Mouse (Mus musculus) embryonic facial prominence, embryonic 13.5 days (tissue): ENCODE data around the gene Clpx. TPM values are rescaled to one million over a fixed set of nuclear protein-coding genes. Genes with fewer than 3 reads are reported as not detected.

ENCODE experiments used
- ATAC-seq: fragments of 200-750 bp; cut with Nextera tagmentation; 2 replicates; pipeline ENCODE4 v1.8.0; 2017; ENCODE audit warnings: low read depth; ENCODE audit not compliant: insufficient number of reproducible peaks, insufficient read depth, low FRiP score, low TSS enrichment
- H3K27ac ChIP-seq: fragments of 300-500 bp; sonication (generic); 2 replicates; pipeline ENCODE4 v1.5.1; 2015; ENCODE audit warnings: moderate library complexity, mild to moderate bottlenecking, inconsistent platforms
- H3K27me3 ChIP-seq: fragments of 300-500 bp; sonication (generic); 2 replicates; pipeline ENCODE4 v1.6.1; 2015; ENCODE audit warnings: mild to moderate bottlenecking, inconsistent platforms
- H3K36me3 ChIP-seq: fragments of 300-500 bp; sonication (generic); 2 replicates; pipeline ENCODE4 v1.6.1; 2015; ENCODE audit warnings: mild to moderate bottlenecking, inconsistent platforms
- H3K4me1 ChIP-seq: fragments of 300-500 bp; sonication (generic); 2 replicates; pipeline ENCODE4 v1.6.1; 2015; ENCODE audit warnings: inconsistent platforms
- H3K4me2 ChIP-seq: fragments of 300-500 bp; sonication (generic); 2 replicates; pipeline ENCODE4 v1.6.1; 2015; ENCODE audit warnings: moderate library complexity, mild to moderate bottlenecking, inconsistent platforms
- H3K4me3 ChIP-seq: fragments of 300-500 bp; sonication (generic); 2 replicates; pipeline ENCODE4 v1.5.1; 2015; ENCODE audit warnings: mild to moderate bottlenecking, inconsistent platforms
- H3K9ac ChIP-seq: fragments of 300-500 bp; sonication (generic); 2 replicates; pipeline ENCODE4 v1.6.1; 2015; ENCODE audit warnings: mild to moderate bottlenecking, inconsistent platforms
- H3K9me3 ChIP-seq: fragments of 300-500 bp; sonication (generic); 2 replicates; pipeline ENCODE4 v1.6.1; 2016; ENCODE audit warnings: inconsistent platforms
- whole genome bisulfite sequencing: fragments of 180-500 bp; shearing (Covaris S2); methylation state at CpG from one replicate; pipeline ENCODE4 v1.1.7; 2015; ENCODE audit warnings: mixed read lengths; 5-methylcytosine and 5-hydroxymethylcytosine counted together
- polyA plus RNA-seq: library from polyadenylated mRNA; unstranded; fragments of >200 nt; fragmentation: Nextera tagmentation; extraction: Ambion mirVana; gene quantifications from 2 replicates; pipeline ENCODE4 v1.2.1, GENCODE M21; 2015

The Clpx gene
- polyA plus RNA-seq, 1 experiment from 2014 or later = 56.2 TPM

GRCm38 (mm10) chr9:65293580-65293972 is 484 bp upstream of the Clpx start:
- H3K9ac ChIP-seq = peak overlapping the region; percentile 98
- H3K4me1 ChIP-seq = peaks cover 12% of the 10 kb centered on the region
- H3K27me3 ChIP-seq = no peaks in the 10 kb centered on the region
- H3K27ac ChIP-seq = peak overlapping the region; percentile 96
- H3K4me2 ChIP-seq = peak overlapping the region; percentile 81
- peaks cover 11% of the 10 kb centered on the region for H3K36me3 ChIP-seq
- peak overlapping the region; percentile 98 for H3K4me3 ChIP-seq
- ATAC-seq = no peak
- H3K9me3 ChIP-seq = no peaks in the 10 kb centered on the region
- WGBS = under 1% methylated on average over 9 of the region's 9 CpGs

DNA sequence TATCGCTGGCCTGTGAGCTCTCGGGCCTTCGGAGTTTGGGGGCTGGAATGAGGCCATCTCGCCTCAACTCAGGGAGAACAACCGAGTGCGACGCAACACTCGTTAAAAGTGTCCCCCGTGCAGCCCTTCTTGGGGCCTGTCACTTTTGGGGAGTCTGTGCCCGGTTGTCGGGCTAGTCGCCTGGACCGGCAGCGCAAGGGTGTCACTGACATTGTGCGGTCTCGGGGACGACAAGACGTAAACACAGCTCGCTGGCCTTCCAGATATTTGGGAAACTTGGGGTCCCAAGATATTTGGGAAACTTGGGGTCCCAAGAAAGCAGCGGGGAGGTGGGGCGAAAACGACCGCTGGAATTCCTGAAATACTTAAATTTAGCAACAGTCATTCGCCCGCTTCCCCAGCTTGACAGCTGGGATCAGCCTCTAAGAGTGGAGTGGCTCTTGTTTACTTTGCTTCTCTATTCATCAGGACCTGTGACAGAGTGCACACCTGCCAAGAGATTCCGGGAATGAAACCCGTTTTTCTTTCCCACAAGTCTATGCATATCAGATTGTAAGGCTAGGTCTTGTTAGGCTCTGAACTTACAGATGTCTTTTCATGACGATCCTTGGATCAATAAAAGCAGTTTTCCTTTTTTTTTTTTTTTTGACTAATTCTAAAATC is 787 bp downstream of the Clpx start:
- WGBS = 3% methylated on average over 28 of the region's 28 CpGs

DNA sequence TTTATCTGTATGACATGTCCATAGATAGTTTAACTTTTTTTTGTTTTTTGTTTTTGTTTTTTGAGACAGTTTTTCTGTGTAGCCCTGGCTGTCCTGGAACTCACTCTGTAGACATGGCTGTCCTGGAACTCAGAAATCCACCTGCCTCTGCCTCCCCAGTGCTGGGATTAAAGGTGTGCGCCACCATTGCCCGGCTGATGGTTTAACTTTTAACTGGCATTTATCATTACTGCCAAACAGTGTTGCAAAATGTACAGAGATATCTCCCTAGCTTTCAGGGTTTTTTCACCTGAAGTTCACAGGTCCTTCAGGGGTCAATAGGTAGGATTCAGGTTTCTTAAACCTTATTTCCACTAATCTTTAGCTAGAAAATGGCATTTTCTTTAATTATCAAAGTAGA is 3.0 kb downstream of the Clpx start:
- no peak for ATAC-seq

More for the DNA sequence above, 787 bp downstream of the Clpx start:
- no peaks in the 10 kb centered on the region for H3K27me3 ChIP-seq
- H3K27ac ChIP-seq = peak overlapping the region; percentile 96
- H3K4me3 ChIP-seq = peak overlapping the region; percentile 98
- peak overlapping the region; percentile 98 for H3K9ac ChIP-seq
- H3K4me2 ChIP-seq = peak overlapping the region; percentile 81
- no peaks in the 10 kb centered on the region for H3K9me3 ChIP-seq
- peaks cover 14% of the 10 kb centered on the region for H3K36me3 ChIP-seq
- peaks cover 12% of the 10 kb centered on the region for H3K4me1 ChIP-seq
- ATAC-seq = no peak

GRCm38 (mm10) chr9:65298761-65299160 is 4.7 kb downstream of the Clpx start:
- H3K4me2 ChIP-seq = no peak overlapping the region
- H3K4me3 ChIP-seq = no peak overlapping the region
- ATAC-seq = no peak
- H3K9ac ChIP-seq = no peak overlapping the region
- peaks cover 49% of the 10 kb centered on the region for H3K36me3 ChIP-seq
- no peaks in the 10 kb centered on the region for H3K27me3 ChIP-seq
- peaks cover 7% of the 10 kb centered on the region for H3K4me1 ChIP-seq
- 81% methylated on average over 3 of the region's 3 CpGs for WGBS
- no peaks in the 10 kb centered on the region for H3K9me3 ChIP-seq
- no peak overlapping the region for H3K27ac ChIP-seq

More for the DNA sequence above, 3.0 kb downstream of the Clpx start:
- Histone ChIP-seq H3K27me3 (no peaks in the 10 kb centered on the region), H3K36me3 (peaks cover 32% of the 10 kb centered on the region), H3K9ac (no peak overlapping the region), H3K4me3 (no peak overlapping the region), H3K27ac (no peak overlapping the region), H3K4me2 (no peak overlapping the region), H3K4me1 (peaks cover 12% of the 10 kb centered on the region), H3K9me3 (no peaks in the 10 kb centered on the region)
- WGBS = 98% methylated on average over 2 of the region's 2 CpGs

DNA sequence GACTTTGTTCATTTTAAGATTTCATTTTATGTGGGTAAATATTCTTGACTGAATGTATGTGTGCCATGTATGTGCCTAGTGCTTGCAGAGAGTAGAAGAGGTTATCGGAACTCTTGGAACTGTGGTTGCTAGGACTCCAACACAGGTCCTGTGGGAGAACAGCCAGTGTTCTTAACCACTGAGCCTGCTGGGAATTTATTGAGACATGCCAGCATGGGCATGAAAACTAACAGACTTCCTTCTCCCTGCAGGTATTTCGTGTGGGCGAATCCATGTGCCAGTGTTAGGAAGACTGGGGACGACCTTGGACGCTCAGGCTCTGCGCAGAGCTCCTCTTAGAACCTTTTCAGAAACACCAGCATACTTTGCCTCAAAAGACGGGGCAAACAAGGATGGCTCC is 5.6 kb downstream of the Clpx start:
- Histone ChIP-seq H3K4me2 (no peak overlapping the region), H3K9ac (no peak overlapping the region), H3K4me1 (peaks cover 7% of the 10 kb centered on the region), H3K27ac (no peak overlapping the region), H3K9me3 (no peaks in the 10 kb centered on the region), H3K36me3 (peaks cover 56% of the 10 kb centered on the region), H3K27me3 (no peaks in the 10 kb centered on the region), H3K4me3 (no peak overlapping the region)
- no peak for ATAC-seq
- 96% methylated on average over 7 of the region's 7 CpGs for WGBS

DNA sequence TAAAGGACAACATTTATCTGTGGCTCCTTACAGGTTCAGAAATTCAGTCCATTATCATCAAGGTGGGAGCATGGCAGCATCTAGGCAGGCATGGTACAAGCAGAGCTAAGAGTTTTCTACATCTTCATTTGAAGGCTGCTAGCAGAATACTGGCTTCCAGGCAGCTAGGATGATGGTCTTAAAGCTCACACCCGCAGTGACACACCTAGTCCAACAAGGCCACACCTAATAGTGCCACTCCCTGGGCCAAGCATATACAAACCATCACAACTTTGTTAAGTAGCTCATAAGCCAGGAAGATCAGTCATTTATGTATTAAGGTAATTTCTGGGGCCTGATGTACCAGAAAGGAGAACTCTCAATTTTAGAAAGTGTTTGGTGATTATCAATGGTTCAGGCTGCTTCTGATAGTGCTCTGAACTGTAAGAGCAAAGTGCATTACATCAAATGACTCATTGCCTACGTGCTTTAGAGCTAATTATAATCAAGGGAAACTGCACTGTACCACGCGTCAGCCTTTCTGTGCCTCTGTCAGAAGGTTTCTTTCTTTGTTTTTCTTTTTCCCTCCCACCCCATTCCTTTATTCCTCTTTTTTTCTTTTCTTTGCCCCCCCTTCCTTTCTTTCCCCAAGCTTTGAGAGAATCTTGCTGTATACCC is 8.4 kb downstream of the Clpx start:
- H3K36me3 ChIP-seq = peaks cover 70% of the 10 kb centered on the region
- no peaks in the 10 kb centered on the region for H3K27me3 ChIP-seq
- H3K9me3 ChIP-seq = no peaks in the 10 kb centered on the region
- H3K27ac ChIP-seq = no peak overlapping the region
- no peaks in the 10 kb centered on the region for H3K4me1 ChIP-seq
- 93% methylated on average over 4 of the region's 4 CpGs for WGBS
- H3K4me2 ChIP-seq = no peak overlapping the region
- no peak overlapping the region for H3K4me3 ChIP-seq
- no peak overlapping the region for H3K9ac ChIP-seq
- no peak for ATAC-seq

GRCm38 (mm10) chr9:65303586-65303985 is 9.5 kb downstream of the Clpx start:
- no peak for ATAC-seq
- Histone ChIP-seq H3K27me3 (no peaks in the 10 kb centered on the region), H3K4me3 (no peak overlapping the region), H3K4me1 (no peaks in the 10 kb centered on the region), H3K9ac (no peak overlapping the region), H3K4me2 (no peak overlapping the region), H3K9me3 (no peaks in the 10 kb centered on the region), H3K27ac (no peak overlapping the region), H3K36me3 (peaks cover 73% of the 10 kb centered on the region)
- WGBS = 98% methylated on average over 4 of the region's 4 CpGs

DNA sequence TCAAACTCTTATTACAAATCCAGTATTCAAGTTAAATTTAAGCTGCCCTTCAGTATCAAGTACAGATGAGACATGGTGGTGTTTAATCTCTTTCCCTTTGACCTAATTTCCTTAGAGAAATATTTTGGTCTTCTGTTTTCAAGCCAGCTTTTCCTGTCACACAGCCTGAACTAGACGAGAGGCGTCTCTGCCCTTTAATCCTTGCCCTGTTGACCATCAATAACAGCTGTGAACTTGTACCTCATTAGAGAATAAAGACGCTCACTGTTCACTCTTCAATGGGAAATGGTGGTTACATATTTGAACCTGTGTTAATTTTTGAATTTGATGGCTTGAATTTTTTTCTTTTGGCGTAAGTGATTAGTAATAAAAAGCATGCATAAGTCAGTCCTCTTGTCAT is 10.2 kb downstream of the Clpx start:
- Histone ChIP-seq H3K36me3 (peaks cover 77% of the 10 kb centered on the region), H3K4me3 (no peak overlapping the region), H3K4me2 (no peak overlapping the region), H3K27me3 (no peaks in the 10 kb centered on the region), H3K9me3 (no peaks in the 10 kb centered on the region), H3K9ac (no peak overlapping the region), H3K27ac (no peak overlapping the region), H3K4me1 (no peaks in the 10 kb centered on the region)
- WGBS = 74% methylated on average over 4 of the region's 4 CpGs
- ATAC-seq = no peak

DNA sequence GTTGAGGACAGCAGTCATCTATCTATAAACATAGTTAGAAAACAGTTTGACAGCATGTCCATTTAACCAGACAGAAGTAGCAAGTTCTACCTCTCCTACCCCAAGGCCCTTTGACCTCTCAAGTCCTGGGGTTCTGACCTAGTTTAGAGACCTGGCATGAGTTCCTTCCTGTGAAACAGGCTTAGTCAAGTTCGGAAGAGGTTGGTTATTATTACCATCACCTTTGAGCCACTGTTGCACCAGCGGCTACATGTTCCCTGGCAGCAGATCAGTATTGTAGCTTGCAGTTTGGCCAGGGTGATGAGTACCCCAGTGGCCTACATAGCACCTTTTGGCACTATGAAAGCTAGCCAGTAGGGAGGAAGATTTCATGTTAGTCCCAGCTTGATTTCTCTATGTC is 12.6 kb downstream of the Clpx start:
- Histone ChIP-seq H3K4me1 (no peaks in the 10 kb centered on the region), H3K27me3 (no peaks in the 10 kb centered on the region), H3K4me2 (no peak overlapping the region), H3K9me3 (no peaks in the 10 kb centered on the region), H3K36me3 (peaks cover 71% of the 10 kb centered on the region), H3K9ac (no peak overlapping the region), H3K27ac (no peak overlapping the region), H3K4me3 (no peak overlapping the region)
- ATAC-seq = no peak
- WGBS = 94% methylated on average over 2 of the region's 2 CpGs

- no peaks in the 10 kb centered on the region for H3K4me1 ChIP-seq
- H3K36me3 ChIP-seq = peaks cover 72% of the 10 kb centered on the region
- H3K9ac ChIP-seq = no peak overlapping the region
- no peak overlapping the region for H3K4me3 ChIP-seq
- no peak for ATAC-seq
- 87% methylated on average over 1 of the region's 1 CpGs for WGBS
- H3K27ac ChIP-seq = no peak overlapping the region
- H3K9me3 ChIP-seq = peaks cover 2% of the 10 kb centered on the region; the same call in 1 of the 2 replicates
- no peak overlapping the region for H3K4me2 ChIP-seq
- no peaks in the 10 kb centered on the region for H3K27me3 ChIP-seq
These were observed 14.0 kb downstream of the Clpx start for GRCm38 (mm10) chr9:65308011-65308410.

GRCm38 (mm10) chr9:65312669-65313357 is 18.8 kb downstream of the Clpx start:
- WGBS = 95% methylated on average over 4 of the region's 4 CpGs
- no peak for ATAC-seq
- peaks cover 67% of the 10 kb centered on the region for H3K36me3 ChIP-seq

GRCm38 (mm10) chr9:65313846-65314245 is 19.8 kb downstream of the Clpx start:
- H3K9ac ChIP-seq = no peak overlapping the region
- no peak for ATAC-seq
- no peak overlapping the region for H3K4me3 ChIP-seq
- no peaks in the 10 kb centered on the region for H3K4me1 ChIP-seq
- WGBS = 96% methylated on average over 1 of the region's 1 CpGs
- H3K27me3 ChIP-seq = no peaks in the 10 kb centered on the region
- peaks cover 66% of the 10 kb centered on the region for H3K36me3 ChIP-seq
- no peak overlapping the region for H3K4me2 ChIP-seq
- peaks cover 3% of the 10 kb centered on the region; the same call in 1 of the 2 replicates for H3K9me3 ChIP-seq
- no peak overlapping the region for H3K27ac ChIP-seq

More at GRCm38 (mm10) chr9:65312669-65313357, 18.8 kb downstream of the Clpx start:
- H3K4me2 ChIP-seq = no peak overlapping the region
- H3K27ac ChIP-seq = no peak overlapping the region
- H3K4me1 ChIP-seq = no peaks in the 10 kb centered on the region
- peaks cover 3% of the 10 kb centered on the region; the same call in 1 of the 2 replicates for H3K9me3 ChIP-seq
- H3K4me3 ChIP-seq = no peak overlapping the region
- H3K9ac ChIP-seq = no peak overlapping the region
- H3K27me3 ChIP-seq = no peaks in the 10 kb centered on the region
